13 mouse cellular contexts compared by ENCODE assay signal in the genomic region with DNA sequence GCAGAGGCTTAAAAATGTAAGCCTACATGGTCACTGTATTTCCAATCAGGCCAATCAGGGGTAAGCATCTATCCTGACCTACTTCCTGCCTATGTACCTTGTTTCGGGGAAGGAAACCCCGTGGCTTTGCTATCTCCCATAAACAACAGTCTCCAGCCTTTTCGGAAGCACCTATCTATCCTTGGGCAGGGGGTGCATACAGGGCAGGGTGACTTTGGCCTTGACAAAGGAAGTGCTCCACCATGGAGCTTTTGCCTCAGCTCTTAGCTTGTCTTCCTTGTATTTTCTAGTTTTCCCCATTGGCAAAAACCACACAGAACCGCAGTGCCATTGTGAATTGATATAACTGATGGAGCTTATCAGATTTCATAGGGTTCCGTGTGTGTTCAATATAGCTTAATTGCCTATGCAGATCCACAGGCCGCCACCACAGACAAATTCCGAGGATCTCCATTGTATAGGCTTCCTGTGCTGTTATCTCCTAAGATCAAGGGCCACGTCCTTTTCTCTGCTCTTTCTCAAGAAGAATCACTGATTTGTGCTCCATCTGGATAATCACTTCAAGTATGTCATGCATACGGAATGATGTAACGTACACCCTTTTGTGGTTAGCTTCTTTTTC.
"Had no signal": no experiment of that assay in that cellular context is flagged by ENCODE, and none has a peak within 500 bp of the region (broad histone marks: within the 10 kb centered on the region; RNA-seq: fewer than 3 reads in every experiment).

No protein-coding gene starts in this region.

- ATAC-seq: midbrain, embryonic 15.5 days had no signal

- H3K36me3 ChIP-seq: limb, embryonic 13.5 days; midbrain, embryonic 10.5 days; midbrain, embryonic 15.5 days; neural tube, embryonic 13.5 days had no signal

- DNase-seq: kidney, postnatal 10 days; left cerebral cortex, postnatal 4 days; lung, embryonic 14.5 days; lung, postnatal 10 days; lung, postnatal 4 days; right cerebral cortex, adult 18-20 months; thymus, adult 18-20 months; thymus, postnatal 14 days had no signal

- H3K9me3 ChIP-seq: limb, embryonic 13.5 days; midbrain, embryonic 10.5 days; midbrain, embryonic 15.5 days; neural tube, embryonic 13.5 days had no signal

- H3K27me3 ChIP-seq: limb, embryonic 13.5 days; midbrain, embryonic 15.5 days; neural tube, embryonic 13.5 days had no signal

- H3K4me2 ChIP-seq: limb, embryonic 13.5 days; liver, embryonic 11.5 days; lung, embryonic 14.5 days; midbrain, embryonic 15.5 days; neural tube, embryonic 13.5 days had no signal

- H3K9ac ChIP-seq: limb, embryonic 13.5 days; lung, embryonic 14.5 days; midbrain, embryonic 15.5 days; neural tube, embryonic 13.5 days had no signal

- H3K4me3 ChIP-seq: limb, embryonic 13.5 days; midbrain, embryonic 10.5 days; midbrain, embryonic 15.5 days; neural tube, embryonic 13.5 days had no signal

- H3K27ac ChIP-seq: limb, embryonic 13.5 days; midbrain, embryonic 10.5 days; neural tube, embryonic 13.5 days had no signal
